In the genomic region with DNA sequence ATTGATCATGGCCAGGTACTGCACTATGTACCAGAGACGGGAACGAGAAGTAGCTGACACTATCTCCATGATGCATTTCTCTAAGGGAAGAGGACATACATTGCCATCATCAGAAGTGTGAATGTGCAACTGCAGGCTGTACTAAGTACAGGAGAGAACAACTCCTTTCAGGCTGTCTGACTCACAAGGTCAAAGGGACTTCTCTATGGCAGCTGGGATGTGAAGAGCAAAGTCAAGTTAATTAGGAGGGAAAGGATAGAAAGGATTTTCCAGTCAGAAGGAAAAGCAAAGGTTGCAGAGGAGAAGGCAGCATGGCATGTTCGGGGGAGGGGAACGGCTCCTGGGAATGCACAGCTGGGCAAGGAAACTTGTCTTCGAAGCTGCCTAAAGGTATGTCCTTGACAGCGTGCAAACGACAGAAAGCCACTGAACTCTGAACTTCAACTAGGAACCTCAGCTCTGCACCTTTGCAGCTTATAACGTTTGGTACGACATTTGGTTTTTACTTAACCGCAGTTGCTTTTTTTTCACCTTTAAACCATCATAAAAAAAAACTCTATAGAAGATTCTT, we compare ENCODE assay signal across 12 mouse cellular contexts. TPM values are rescaled to one million over a fixed set of nuclear protein-coding genes. Genes with fewer than 3 reads are reported as not detected.
DNase-seq lines count a peak whose midpoint lies in the region; ATAC-seq and TF ChIP-seq lines count a peak whose summit lies in the region.
"Had no signal": no experiment of that assay in that cellular context is flagged by ENCODE, and none has a peak within 500 bp of the region (broad histone marks: within the 10 kb centered on the region; RNA-seq: fewer than 3 reads in every experiment).

No protein-coding gene starts in this region.

- DNase-seq in forebrain, embryonic 10.5 days (ENCODE audit: extremely low spot score, low spot score) = no peak
- no peak for DNase-seq in forebrain, postnatal 0 days
- no peak for DNase-seq in kidney, postnatal 0 days (ENCODE audit: low spot score)
- no peak for DNase-seq in kidney, adult 11 months
- no peak for DNase-seq in testis, postnatal 14 days (ENCODE audit: low spot score)
- no peak for DNase-seq in spleen, postnatal 4 days (ENCODE audit: low spot score in 2 of 2)
- DNase-seq: cerebellum, adult 11-12 months; heart, postnatal 36 days; liver, postnatal 0 days had no signal

- peaks cover 23% of the 10 kb centered on the region for H3K4me1 ChIP-seq in forebrain, embryonic 10.5 days
- no peaks in the 10 kb centered on the region for H3K4me1 ChIP-seq in forebrain, postnatal 0 days (ENCODE audit: insufficient read depth)
- H3K4me1 ChIP-seq in kidney, postnatal 0 days (replicated peaks; ENCODE audit: insufficient read depth, low read length) = peaks cover 16% of the 10 kb centered on the region
- peaks cover 20% of the 10 kb centered on the region for H3K4me1 ChIP-seq in brown adipose tissue, adult 24 weeks (ENCODE audit: control insufficient read depth, insufficient read depth, insufficient read length, low read length)
- H3K4me1 ChIP-seq in forebrain, embryonic 15.5 days = peaks cover 21% of the 10 kb centered on the region

- H3K9ac ChIP-seq in forebrain, postnatal 0 days = no peak overlapping the region
- H3K9ac ChIP-seq in kidney, postnatal 0 days (ENCODE audit: low read depth, low read length) = no peak overlapping the region
- no peak overlapping the region for H3K9ac ChIP-seq in forebrain, embryonic 15.5 days (replicated peaks)
- H3K9ac ChIP-seq: liver, postnatal 0 days had no signal

- H3K4me3 ChIP-seq in forebrain, embryonic 10.5 days = no peak overlapping the region
- H3K4me3 ChIP-seq in forebrain, postnatal 0 days (ENCODE audit: low read depth, low read length) = no peak overlapping the region
- H3K4me3 ChIP-seq in kidney, postnatal 0 days (replicated peaks; ENCODE audit: low read depth, low read length) = no peak overlapping the region
- no peak overlapping the region for H3K4me3 ChIP-seq in brown adipose tissue, adult 24 weeks (ENCODE audit: insufficient read depth, low read depth, low read length)
- H3K4me3 ChIP-seq in forebrain, embryonic 15.5 days = no peak overlapping the region
- H3K4me3 ChIP-seq: erythroblast, embryonic 14.5 days had no signal

- WGBS in forebrain, embryonic 10.5 days = 75% methylated on average over 10 of the region's 10 CpGs
- 41% methylated on average over 10 of the region's 10 CpGs for WGBS in forebrain, postnatal 0 days
- 52% methylated on average over 10 of the region's 10 CpGs for WGBS in kidney, postnatal 0 days
- 40% methylated on average over 10 of the region's 10 CpGs for WGBS in forebrain, embryonic 15.5 days

- H3K27me3 ChIP-seq in forebrain, embryonic 10.5 days (ENCODE audit: poor library complexity, severe bottlenecking) = no peaks in the 10 kb centered on the region
- H3K27me3 ChIP-seq in forebrain, postnatal 0 days (ENCODE audit: insufficient read depth, low read length) = no peaks in the 10 kb centered on the region
- H3K27me3 ChIP-seq in kidney, postnatal 0 days (ENCODE audit: insufficient read depth, low read length) = no peaks in the 10 kb centered on the region
- no peaks in the 10 kb centered on the region for H3K27me3 ChIP-seq in forebrain, embryonic 15.5 days

- peak overlapping the region; percentile 76; the same call in 1 of the 2 replicates for H3K27ac ChIP-seq in forebrain, embryonic 10.5 days
- no peak overlapping the region for H3K27ac ChIP-seq in forebrain, postnatal 0 days (ENCODE audit: low read depth, low read length)
- peak overlapping the region; percentile 31; the same call in 1 of the 2 replicates for H3K27ac ChIP-seq in kidney, postnatal 0 days
- peak overlapping the region; percentile 52 for H3K27ac ChIP-seq in brown adipose tissue, adult 24 weeks (replicated peaks; ENCODE audit: low read depth, low read length)
- 0 out of 2 replicates have a peak overlapping the region, but pooled peaks have one; percentile 23 for H3K27ac ChIP-seq in forebrain, embryonic 15.5 days (replicated peaks)

- no peaks in the 10 kb centered on the region for H3K9me3 ChIP-seq in forebrain, embryonic 10.5 days
- H3K9me3 ChIP-seq in forebrain, postnatal 0 days (ENCODE audit: low read length) = no peaks in the 10 kb centered on the region
- H3K9me3 ChIP-seq in kidney, postnatal 0 days (replicated peaks; ENCODE audit: low read length) = no peaks in the 10 kb centered on the region
- H3K9me3 ChIP-seq in forebrain, embryonic 15.5 days = no peaks in the 10 kb centered on the region

- H3K36me3 ChIP-seq in forebrain, embryonic 10.5 days (replicated peaks) = peaks cover 20% of the 10 kb centered on the region
- H3K36me3 ChIP-seq in forebrain, postnatal 0 days (ENCODE audit: insufficient read depth) = 0 out of 2 replicates have a peak, but pooled peaks cover 9% of the 10 kb centered on the region
- peaks cover 2% of the 10 kb centered on the region; the same call in 1 of the 2 replicates for H3K36me3 ChIP-seq in kidney, postnatal 0 days (ENCODE audit: insufficient read depth, low read length)
- peaks cover 8% of the 10 kb centered on the region; the same call in 1 of the 2 replicates for H3K36me3 ChIP-seq in forebrain, embryonic 15.5 days

- no peak overlapping the region for H3K4me2 ChIP-seq in forebrain, postnatal 0 days (ENCODE audit: low read depth)
- H3K4me2 ChIP-seq in kidney, postnatal 0 days (ENCODE audit: low read length) = no peak overlapping the region
- no peak overlapping the region for H3K4me2 ChIP-seq in forebrain, embryonic 15.5 days (replicated peaks)

- no peak for TF ChIP-seq CTCF in forebrain, postnatal 0 days (IDR thresholded peaks at IDR 0.05; ENCODE audit: low read depth)
- TF ChIP-seq CTCF in kidney, postnatal 0 days (IDR thresholded peaks at IDR 0.05; ENCODE audit: low read depth) = no peak

- no peak for ATAC-seq in forebrain, postnatal 0 days
- ATAC-seq in kidney, postnatal 0 days (replicated peaks; ENCODE audit: low FRiP score, low read depth) = peak; percentile 33; the same call in 1 of the 2 replicates
- 0 out of 2 replicates have a peak, but pooled peaks have one; percentile 40 for ATAC-seq in forebrain, embryonic 15.5 days (replicated peaks)

RNA-seq across cellular contexts. Expression of a gene that starts 13.0 kb away (rescaled TPM):
- polyA plus RNA-seq in forebrain, embryonic 10.5 days (2016; fragmentation: Nextera tagmentation; extraction: Ambion mirVana) = 55.1 and 59.9 TPM in 2 replicates
- 22.5 and 30.7 TPM in 2 replicates for total RNA-seq in forebrain, postnatal 0 days (2014; rRNA removed)
- 33.5 and 42.6 TPM in 2 replicates for polyA plus RNA-seq in forebrain, postnatal 0 days (2015; fragmentation: Nextera tagmentation; extraction: Ambion mirVana)
- 111 and 114 TPM in 2 replicates for polyA plus RNA-seq in kidney, postnatal 0 days (2015; fragmentation: Nextera tagmentation; extraction: Ambion mirVana)
- polyA plus RNA-seq in brown adipose tissue, adult 24 weeks (2012; ENCODE audit: insufficient read depth, insufficient read length, missing spikeins) = 156 and 175 TPM in 2 replicates
- polyA plus RNA-seq in forebrain, embryonic 15.5 days (2015; fragmentation: Nextera tagmentation; extraction: Ambion mirVana) = 54.0 and 55.8 TPM in 2 replicates
- polyA plus RNA-seq: erythroblast, embryonic 14.5 days had no signal
